Mouse (Mus musculus): ENCODE results near the gene Auts2.

Auts2 gene

DNA sequence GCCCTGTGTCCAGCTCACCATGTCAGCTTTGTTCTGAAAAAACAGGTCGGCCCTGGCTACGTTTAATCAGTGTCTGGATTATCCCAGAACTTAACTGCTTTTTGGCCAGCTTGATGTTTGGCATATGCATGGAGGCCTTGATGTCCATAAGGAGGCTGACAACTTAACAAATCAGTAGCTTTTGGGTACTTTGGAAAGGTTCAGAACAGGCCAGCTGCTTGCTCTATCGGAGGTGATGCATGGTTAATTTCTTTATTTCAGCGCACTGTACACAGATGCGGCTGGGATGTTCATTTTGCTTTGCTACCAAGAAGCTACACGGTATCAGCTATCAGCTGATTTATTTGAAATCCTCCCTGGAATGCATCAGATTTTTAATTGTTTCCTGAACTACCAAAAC lies 741.2 kb downstream of the Auts2 start:
- no peak for DNase-seq (ENCODE audit: low read depth, low spot score)

DNA sequence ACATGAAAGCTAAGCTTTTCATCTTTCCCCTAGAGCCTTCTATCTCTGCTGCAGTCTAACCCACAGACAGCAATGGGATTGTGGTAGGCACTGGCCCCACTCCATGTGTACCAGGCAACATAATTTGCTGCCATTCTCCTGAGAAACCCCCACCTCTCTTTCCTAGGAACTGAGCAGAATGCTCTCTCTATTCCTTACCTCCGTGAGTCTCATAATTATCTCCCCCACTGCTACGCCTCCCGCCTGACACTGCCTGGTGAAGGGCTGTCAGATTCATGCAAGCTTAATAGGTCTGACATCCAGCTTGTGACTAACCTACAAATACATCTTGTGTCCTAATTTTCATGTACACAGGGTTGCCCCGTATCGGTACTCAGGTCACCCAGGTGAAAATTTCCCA lies 744.8 kb downstream of the Auts2 start:
- no peak for DNase-seq (ENCODE audit: low read depth, low spot score)

DNA sequence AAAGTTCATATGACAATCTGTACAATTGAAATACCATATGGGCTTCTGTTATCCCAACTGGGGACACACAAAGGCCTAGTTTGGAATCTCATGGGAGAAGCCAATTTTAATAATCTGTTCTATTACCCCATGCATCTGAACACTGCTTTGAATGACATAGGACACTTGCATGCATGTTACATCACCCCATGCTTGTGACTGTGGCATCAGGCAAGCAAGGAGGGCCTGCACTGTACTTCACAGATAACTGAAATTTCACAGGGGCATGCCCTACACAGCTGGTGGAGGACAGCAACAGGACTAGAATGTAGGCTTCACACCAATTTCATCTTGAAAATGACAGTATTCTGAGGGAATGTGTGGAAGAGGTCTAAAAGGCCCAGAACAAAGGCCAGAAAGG lies 746.1 kb downstream of the Auts2 start:
- no peak for DNase-seq (ENCODE audit: low read depth, low spot score)

DNA sequence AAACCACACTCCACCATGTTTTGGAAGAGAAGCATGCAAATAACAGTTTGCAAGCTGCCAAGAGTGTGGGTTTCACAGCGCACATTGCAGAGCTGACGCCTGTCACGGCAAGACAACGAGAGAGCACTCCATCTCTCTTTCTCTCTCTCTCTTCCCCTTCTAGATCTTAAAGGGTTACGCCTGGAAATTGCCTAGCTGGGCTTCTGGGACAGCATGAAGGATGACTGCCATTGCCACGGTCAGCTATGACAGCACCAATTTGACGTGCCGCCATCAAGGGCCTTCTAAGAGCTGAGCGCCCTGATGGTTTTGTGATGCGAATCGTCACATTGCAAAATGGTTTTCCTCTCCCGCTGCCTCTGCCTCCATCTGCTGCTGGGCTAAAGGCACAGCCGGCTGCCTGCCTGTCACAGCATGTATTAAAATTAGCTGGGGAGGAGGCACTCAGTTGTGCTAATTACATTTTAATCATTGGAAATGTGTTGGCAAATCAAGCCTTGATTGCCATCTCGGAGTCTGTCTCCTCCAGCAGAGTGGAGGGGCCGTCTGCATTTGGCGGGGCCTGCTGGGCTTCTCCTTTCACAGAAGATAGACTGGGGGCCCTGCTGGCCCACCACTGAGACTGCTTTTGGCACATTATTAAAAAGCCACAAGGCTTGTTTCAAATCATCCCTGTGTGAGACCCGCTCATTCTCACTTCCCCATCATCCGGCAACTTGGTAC lies 748.6 kb downstream of the Auts2 start:
- DNase-seq (ENCODE audit: low read depth, low spot score) = no peak

DNA sequence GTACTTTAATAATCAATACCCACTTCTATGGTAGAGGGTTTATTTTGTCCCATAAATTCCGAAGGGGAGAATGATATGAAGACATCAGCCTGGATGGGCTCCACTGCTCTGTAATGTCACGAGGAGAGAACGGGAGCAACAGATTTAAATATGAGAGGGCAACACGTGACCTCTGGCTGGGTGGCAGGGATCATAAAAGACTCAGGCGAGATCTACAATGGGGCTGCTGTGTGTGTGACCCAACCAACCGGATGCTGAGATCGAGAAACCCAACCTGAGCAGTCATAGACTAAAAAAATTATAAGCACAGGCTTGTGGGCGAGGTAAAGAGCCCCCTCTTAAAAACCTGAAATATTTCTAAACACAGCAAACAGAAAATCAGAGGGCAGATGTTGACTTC lies 753.5 kb downstream of the Auts2 start:
- no peak for DNase-seq (ENCODE audit: low read depth, low spot score)

DNA sequence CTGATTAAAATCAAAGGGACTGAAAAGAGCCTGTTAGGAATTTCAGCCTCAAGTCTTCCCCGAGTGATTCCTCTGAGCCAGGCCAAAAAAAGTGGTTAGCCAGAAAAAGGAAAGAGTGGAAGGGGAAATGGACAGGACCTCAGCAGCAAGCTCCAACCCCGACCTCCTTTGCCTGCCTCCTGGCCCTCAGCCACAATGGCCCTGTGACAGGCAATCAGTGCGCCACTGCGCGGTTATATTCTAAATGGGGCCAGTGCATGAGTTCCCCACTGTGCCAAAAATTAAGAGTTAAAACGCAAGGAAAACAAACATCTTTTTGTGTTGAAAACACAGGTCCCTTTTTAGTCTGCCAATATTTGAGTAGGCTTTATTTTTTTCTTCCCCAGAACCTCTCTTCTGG lies 755.1 kb downstream of the Auts2 start:
- DNase-seq (ENCODE audit: low read depth, low spot score) = no peak

DNA sequence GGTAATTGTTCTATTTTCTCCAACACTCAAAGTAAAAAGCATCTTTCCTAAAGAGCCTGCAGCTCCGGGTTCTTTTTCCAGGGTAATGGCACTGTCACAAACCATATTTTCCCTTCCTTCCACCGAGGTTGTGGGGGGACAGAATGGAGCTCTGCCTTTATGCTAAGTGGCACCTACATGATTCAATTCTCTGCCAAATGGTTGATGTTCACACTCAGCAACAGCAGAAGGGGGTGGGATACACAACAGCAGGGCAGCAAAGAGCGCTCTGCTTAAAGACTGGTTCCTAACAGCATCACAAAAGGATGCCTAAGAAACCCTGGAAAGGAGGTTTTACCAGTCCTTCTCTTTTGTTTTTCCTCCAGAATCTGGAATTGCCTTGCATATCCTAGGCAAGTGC lies 759.9 kb downstream of the Auts2 start:
- DNase-seq (ENCODE audit: low read depth, low spot score) = no peak

DNA sequence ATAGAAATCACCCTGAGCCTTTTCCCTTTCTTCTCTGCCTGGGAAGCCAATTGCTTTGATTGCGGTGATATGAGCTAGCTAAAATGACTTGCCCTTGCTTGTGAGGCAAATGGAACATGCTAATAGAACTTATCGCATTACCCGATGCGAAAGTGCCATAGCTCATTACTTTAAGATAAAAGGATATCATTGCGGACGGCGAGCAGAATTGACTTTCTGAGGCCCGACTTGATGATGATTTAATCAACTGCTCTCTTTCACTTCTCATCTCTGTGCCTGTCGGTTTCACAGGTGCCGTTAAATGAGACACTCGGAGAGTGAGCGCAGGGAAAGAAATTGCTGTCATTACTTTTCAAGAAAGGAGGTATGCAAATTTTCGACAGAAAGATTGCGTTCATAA lies 762.1 kb downstream of the Auts2 start:
- no peak for DNase-seq (ENCODE audit: low read depth, low spot score)

DNA sequence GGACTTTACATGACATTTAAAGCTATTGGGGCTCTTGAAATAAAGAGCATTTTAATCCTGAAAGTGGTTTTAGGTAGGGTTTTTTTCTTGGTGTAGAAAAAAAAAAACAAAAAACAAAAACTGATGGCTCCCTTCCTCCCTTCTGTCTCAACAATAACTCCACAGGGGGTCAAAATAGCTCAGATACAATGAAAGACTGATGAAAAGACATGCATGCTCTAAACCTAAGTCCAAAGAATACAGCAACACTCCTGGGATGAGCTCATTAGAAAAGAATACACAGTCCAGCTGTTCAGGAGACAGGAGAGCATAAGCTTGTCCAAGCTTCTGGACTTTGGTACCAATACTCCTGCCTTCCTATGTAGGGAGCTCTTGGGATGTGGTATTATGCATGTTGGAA lies 764.0 kb downstream of the Auts2 start:
- no peak for DNase-seq (ENCODE audit: low read depth, low spot score)

DNA sequence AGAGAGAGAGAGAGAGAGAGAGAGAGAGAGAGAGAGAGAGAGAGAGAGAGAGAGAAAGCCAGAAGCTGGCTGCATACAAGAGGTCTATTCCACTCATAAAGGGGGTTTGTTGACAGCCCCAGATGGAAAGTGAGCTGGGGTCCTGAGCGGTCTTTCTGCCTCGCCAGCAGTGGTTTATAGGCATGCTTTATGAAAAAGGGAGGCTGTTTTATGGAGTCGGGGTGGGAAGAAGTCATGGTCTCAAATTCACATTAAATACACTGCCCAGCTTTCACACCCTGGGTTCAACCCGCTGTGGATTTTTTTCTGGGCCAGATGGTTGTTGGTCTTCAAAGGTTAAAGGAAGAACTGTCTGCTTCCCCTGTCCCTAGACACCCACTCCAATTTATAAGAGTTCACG lies 767.5 kb downstream of the Auts2 start:
- DNase-seq (ENCODE audit: low read depth, low spot score) = no peak

DNA sequence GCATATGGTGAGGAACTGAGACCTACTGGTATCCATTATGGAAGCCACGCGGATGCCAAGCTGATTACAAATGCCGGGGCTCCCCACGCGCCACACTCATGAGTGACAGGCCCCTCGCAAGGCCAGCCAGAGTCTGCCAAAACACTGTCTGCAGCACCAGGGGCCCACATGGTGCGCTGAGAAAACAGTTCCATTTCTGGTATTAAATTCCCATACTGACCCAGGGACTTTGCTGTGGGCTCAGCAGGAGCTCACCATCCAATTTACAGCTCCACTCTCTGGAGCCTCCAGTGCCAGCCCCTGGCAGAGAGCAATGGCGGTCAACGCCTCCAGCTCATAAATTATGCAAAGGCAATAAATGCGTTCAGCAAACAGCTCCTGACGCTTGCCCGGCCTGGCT lies 767.9 kb downstream of the Auts2 start:
- no peak for DNase-seq (ENCODE audit: low read depth, low spot score)

DNA sequence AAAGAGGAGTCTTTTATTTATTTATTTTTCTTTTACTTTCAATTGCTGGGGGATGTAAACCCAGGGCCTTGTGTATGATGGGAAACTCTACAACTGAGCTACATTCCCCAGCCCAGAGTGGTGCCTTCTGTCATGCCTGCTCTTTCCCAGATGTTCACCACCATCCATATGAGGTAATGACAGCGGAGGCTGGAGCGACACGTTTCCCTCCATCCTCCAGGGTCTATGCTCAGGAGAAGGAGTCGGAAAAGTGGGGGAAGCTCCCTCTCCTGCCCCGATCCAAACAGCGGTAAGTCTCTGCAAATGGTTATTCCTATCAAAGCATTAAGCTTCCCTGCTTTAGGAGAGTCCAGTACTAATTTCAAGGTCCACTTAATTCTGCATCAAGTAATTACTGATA lies 768.4 kb downstream of the Auts2 start:
- no peak for DNase-seq (ENCODE audit: low read depth, low spot score)

DNA sequence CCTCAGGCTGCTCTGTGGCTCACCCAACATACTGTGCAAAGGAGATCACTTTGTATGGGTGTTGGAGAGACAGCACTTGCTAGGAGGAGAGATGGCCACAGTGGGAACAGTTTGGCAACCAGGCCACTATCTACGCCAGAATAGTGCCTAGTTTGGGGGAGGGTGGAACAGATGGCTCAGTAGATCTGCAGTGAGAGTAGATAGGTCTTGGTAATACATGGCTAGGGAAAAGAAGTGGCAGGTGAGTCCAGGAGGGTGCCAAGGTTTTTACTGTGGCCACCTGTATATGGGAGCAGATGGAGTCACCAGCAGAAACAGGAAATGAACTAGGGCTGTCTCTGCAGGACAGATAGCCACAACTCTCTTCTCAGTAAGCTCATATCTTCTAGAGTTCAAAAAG lies 770.5 kb downstream of the Auts2 start:
- DNase-seq (ENCODE audit: low read depth, low spot score) = no peak

DNA sequence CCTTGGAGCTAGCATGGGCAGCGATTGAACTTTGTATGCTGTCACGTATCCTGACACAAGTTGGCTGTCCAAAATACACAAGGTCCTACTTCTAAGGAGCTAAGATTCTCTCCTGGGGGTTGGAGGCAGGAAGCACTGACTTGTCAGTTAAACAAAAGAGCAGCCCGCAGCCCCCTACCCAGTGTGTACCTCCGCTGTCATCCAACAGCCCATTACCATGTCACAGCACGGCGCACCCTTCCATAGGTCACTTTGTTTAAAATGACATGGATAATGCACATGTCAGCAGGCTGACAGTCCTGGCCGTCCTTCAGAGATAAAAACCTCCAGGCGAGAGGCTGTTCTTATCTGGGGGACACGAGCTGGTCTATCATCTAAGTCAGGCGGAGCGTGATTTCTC lies 773.9 kb downstream of the Auts2 start:
- no peak for DNase-seq (ENCODE audit: low read depth, low spot score)

DNA sequence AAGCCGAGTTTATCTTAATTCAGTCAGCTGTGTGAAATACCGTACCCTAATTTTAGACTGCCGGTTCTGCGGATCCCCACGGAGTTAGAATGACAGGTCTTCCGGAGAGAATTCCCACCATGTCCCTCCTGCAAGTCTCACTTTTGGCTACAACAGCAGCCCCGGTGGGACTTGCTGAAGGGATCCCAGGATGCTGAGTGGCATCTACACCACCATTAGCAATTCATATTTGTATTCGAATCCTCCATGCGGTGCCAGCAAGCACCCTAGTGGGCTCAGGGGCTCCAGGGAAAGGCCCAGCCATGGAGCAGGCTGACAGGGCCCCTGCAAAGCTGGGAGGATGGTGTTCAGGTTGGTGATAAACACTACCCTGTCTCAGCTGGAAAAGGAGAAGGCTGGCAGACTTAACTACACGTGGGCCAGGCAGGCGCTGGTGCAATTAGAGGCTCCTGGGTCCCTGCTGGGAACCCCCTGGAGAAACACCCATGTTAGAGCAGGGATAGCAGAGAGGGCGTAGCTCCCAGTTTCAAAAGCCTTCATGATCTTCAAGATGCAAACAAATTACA lies 775.4 kb downstream of the Auts2 start:
- no peak for DNase-seq (ENCODE audit: low read depth, low spot score)

DNA sequence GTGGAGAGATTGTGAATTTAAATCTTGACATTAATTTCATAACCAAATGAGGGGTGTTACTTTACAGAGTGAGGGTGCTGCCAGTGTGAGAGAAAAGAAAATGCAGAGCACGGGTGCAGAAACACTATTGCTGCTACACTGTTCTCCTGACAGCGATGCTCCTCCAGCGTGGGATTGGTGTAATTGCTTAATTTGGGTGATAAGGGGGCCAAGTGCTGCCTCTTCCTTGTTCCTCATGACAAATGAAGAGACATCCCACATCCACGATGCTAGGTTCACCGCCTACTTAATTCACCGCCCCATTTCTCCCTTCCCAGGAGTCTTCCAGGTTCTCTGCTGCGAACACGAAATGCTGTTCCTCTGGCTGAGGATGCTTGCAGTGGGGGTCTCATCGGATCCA lies 776.0 kb downstream of the Auts2 start:
- DNase-seq (ENCODE audit: low read depth, low spot score) = no peak

DNA sequence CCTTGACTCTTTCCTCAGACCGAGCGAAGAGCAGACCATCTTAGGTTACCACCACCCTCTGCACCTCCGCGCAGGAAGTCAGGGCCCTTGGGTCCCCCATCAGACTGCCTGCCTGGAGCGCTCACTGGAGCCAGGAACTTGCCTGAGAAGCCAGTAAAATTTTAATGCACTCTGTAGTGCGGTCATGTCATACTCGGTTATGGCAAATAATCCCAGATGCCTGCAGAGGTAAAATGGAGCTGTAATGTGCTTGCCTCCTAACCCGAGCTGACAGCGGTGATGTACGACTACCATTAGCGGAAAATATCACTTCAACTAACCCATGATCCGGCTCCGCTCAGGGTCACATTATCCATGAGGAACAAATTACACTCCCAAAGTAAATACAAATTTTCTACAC lies 783.7 kb downstream of the Auts2 start:
- no peak for DNase-seq (ENCODE audit: low read depth, low spot score)

DNA sequence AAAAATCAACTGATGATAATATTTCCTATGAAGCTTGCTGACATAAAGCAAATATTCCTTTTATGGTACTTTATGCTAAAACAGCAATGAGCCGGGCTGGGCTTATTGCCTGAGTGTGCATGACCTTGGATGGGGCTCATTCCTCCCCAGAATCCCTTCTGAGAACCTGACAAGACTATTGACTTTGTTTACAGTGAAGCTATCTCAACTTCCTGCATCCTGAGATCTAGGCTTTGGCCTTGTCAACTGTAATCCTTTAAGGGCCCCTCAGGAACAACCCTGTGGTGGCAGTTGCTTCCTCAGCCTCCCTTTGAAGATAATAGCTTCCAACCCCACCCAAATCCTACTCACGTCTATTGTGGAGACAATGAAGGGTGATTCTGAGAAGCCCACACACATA lies 792.8 kb downstream of the Auts2 start:
- no peak for DNase-seq (ENCODE audit: low read depth, low spot score)

DNA sequence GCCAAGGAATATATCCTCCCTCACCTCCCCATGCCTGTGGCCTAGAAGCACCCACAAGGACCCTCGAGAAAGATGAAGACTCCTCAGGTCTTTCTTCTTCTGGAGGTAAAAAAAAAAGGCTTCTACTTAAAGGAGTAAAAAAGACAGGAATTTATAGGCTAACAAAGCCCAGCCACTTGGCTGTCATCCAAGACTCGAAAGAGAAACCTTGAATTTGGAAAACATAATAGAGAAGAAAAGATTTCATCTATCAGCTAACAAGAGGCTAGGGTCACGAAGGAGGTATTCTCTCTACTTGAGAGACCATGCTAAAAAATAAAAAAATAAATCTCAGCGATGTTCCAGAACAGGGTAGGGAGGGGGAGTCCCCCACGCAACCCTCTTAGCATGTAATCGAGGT lies 793.9 kb downstream of the Auts2 start:
- DNase-seq (ENCODE audit: low read depth, low spot score) = no peak

DNA sequence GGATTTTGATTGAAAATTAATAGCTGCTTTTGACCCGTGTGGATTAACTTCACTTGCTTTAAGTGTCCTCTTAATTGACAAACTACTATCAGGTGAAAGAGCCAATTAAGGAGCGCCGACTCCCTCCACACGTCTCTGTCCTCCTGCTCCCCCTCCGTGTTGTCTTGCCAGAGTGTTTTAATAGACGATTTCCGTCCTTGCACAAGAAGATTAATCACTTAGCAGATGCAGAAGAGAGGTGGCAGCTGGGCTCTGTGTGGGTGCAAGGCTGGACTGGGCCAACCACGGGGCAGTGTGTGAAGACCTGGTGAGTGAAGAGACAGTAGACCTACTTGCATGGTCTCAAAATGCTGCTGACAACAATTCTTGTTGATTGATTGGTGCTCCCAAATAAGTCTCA lies 800.1 kb downstream of the Auts2 start:
- no peak for DNase-seq (ENCODE audit: low read depth, low spot score)

DNA sequence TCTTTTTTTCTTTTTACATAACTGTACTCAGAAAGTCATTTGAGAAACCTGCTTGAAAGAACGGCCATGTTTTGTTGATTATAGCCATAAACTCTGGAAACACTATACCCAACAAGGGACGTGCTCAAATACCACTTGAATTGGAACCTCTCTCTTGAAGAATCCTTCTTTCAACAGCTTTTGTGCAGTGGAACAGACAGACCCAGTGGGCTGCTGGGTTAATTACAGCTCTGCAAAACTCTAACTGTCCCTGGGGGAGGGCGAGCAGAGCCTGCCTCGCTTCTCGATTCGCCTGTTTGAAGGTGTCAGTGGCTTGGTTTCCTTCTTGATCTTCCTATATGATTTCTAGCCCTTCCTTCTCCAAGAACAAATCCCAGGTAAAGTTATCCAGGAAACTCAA lies 805.7 kb downstream of the Auts2 start:
- DNase-seq (ENCODE audit: low read depth, low spot score) = no peak

DNA sequence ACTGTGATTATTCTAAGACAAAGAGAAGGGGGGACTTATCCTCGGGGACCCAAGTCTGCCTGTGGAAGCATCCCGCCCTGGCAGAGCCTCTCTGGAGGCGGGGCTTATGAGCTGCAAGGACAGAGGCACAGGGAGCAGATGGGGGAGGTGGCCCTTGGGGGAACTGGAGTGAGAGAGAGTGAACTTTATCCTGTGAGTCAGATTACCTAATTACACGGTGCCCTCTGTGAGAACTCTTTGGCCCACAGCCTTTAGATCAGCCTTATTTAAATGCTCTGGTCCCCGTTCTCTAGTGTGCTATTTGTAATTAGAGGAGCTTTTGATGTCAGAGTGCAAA lies 809.9 kb downstream of the Auts2 start:
- no peak for DNase-seq (ENCODE audit: low read depth, low spot score)

DNA sequence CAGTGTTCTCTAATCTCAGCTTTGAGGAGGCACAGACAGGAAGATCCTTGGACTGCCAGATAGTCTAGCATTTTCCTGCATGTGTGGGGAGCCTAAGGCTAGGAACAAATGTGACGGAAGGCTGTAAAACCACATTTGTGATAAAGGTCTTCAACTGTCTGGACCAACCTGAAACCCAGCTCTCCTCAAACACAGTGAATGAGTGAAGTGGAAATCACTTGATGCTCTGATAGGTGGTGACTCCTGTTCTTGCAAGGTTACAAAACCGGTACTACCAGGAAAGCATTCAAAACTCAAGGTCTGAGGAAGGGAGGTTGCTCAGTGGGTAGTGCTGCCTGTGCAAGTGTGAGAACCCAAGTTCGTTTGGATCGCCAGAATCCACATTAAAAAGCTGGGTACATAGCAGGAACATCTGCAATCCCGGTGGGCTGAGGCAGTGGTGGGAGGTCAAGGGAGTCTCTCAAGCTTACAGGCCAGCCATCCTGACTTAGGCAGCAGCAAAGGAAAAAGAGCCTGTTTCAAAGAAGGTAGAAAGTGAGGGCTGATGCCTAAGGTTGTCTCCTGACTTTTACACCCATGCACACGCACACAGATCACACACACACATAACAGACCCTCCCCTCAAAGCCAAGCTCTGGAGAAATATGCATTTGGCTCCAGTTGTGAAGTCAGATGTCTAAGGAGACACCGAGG lies 810.4 kb downstream of the Auts2 start:
- DNase-seq (ENCODE audit: low read depth, low spot score) = no peak

DNA sequence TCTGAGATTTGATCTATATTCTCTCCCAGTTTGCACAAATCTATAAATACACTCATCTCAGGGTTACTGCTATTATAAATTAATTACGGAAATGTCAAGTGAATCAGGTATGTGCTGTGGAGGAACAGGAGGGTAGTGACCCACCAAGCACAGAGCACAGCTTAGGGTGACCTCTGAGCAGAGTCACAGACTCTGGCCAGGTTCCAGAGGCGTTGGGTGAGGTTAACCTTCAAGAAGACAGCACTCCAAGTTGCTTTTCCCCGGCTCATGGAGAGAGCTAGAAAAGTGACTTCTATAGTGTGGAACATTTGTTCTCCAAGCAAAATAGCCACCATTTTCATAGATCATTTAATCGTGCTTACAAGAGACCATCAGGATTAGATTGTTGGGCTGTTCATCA lies 813.7 kb downstream of the Auts2 start:
- no peak for DNase-seq (ENCODE audit: low read depth, low spot score)
